Mouse (Mus musculus): ENCODE data around the gene Macf1. TPM values are rescaled to one million over a fixed set of nuclear protein-coding genes. Genes with fewer than 3 reads are reported as not detected.

The Macf1 gene
- total RNA-seq, 1 experiment from 2014 or later = 392 TPM

GRCm38 (mm10) chr4:123313010-123313409 lies 371.1 kb downstream of the Macf1 start:
- ATAC-seq (replicated peaks; ENCODE audit: insufficient number of reproducible peaks, low FRiP score, low TSS enrichment, poor library complexity, severe bottlenecking) = 0 out of 2 replicates have a peak, but pooled peaks have one; percentile 11

GRCm38 (mm10) chr4:123311845-123312244 lies 372.3 kb downstream of the Macf1 start:
- ATAC-seq (replicated peaks; ENCODE audit: insufficient number of reproducible peaks, low FRiP score, low TSS enrichment, poor library complexity, severe bottlenecking) = no peak

- ATAC-seq (replicated peaks; ENCODE audit: insufficient number of reproducible peaks, low FRiP score, low TSS enrichment, poor library complexity, severe bottlenecking) = no peak
Measured at GRCm38 (mm10) chr4:123308292-123308691, 375.9 kb downstream of the Macf1 start.

GRCm38 (mm10) chr4:123306999-123307398 lies 377.2 kb downstream of the Macf1 start:
- ATAC-seq (replicated peaks; ENCODE audit: insufficient number of reproducible peaks, low FRiP score, low TSS enrichment, poor library complexity, severe bottlenecking) = no peak

- ATAC-seq (replicated peaks; ENCODE audit: insufficient number of reproducible peaks, low FRiP score, low TSS enrichment, poor library complexity, severe bottlenecking) = peak; percentile 86; the same call in 1 of the 2 replicates
Measured at GRCm38 (mm10) chr4:123305789-123306188, 378.4 kb downstream of the Macf1 start.

Other genes starting within 250 kb of the Macf1 start
- gene Ndufs5, start 33.8 kb upstream of the Macf1 start, total RNA-seq (2017) = 58.3 to 116 TPM (median 73.9 TPM) in 3 replicates
- 59.0 to 64.4 TPM (median 63.3 TPM) in 3 replicates for gene Akirin1, start 66.0 kb upstream of the Macf1 start, total RNA-seq (2017)
- not detected in 3 replicates for gene Rhbdl2, start 103.5 kb upstream of the Macf1 start, total RNA-seq (2017)
- gene 4933427I04Rik, start 175.3 kb upstream of the Macf1 start, total RNA-seq (2017) = 0.38 TPM in 1 of 3 replicates, not detected in the others
- 17.6 to 21.5 TPM (median 20.6 TPM) in 3 replicates for gene Mycbp, start 220.5 kb upstream of the Macf1 start, total RNA-seq (2017)
- 34.2 to 61.7 TPM (median 40.5 TPM) in 3 replicates for gene Rragc, start 233.1 kb upstream of the Macf1 start, total RNA-seq (2017)
- gene 4930535I16Rik, start 233.7 kb upstream of the Macf1 start, total RNA-seq (2017) = not detected in 3 replicates